Mouse (Mus musculus): Measurements from ENCODE around the gene 1700008O03Rik.

The 1700008O03Rik gene

DNA sequence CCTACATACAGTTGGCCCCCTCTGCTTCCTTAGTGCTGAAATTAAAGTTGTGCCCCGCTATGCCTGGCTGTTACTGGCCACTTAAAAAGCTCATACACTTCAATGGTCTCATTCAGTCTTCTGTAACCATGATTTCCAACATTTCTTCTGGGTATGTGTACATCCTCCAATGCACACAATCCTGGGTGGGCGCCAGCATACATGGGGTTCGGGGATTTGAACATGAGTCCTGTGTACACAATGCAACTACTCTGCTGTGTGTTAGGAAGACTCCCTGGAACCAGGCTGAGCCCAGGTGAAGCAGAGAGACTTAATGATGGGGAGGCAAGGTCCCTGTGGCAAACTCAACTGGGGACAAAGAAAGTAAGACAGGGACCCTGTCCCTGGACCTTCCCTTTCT, 9.8 kb downstream of the 1700008O03Rik start:
- no peak for DNase-seq (ENCODE audit: low spot score)

GRCm38 (mm10) chr7:44375207-44375606, 10.4 kb downstream of the 1700008O03Rik start:
- DNase-seq (ENCODE audit: low spot score): peak; percentile 59

DNA sequence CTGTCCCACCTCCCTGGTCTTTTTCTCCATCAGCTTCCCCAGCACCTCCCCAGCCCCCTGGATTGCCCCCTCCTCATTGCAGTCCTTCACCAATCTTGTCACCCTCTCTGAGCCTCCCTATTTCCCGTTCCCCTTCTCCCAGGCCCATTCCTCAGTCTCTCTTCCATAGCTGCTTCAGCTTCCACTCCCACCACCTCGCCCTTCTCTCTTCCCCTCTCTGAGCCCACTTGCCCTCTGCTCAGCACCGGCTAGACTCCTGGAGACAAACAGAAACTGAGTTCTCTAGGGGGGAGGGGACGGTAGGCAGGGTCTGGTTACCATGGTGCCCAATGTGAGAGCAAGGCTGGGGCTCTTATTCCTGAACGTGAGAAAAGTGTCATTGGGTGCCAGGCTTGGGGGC, 10.9 kb downstream of the 1700008O03Rik start:
- DNase-seq (ENCODE audit: low spot score): peak; percentile 75

- DNase-seq (ENCODE audit: low spot score): peak; percentile 96
Observed at GRCm38 (mm10) chr7:44373889-44374652, 11.5 kb downstream of the 1700008O03Rik start.

- DNase-seq (ENCODE audit: low spot score): no peak
Observed at GRCm38 (mm10) chr7:44373460-44373859, 12.2 kb downstream of the 1700008O03Rik start.

GRCm38 (mm10) chr7:44372678-44373077, 12.9 kb downstream of the 1700008O03Rik start:
- no peak for DNase-seq (ENCODE audit: low spot score)

DNA sequence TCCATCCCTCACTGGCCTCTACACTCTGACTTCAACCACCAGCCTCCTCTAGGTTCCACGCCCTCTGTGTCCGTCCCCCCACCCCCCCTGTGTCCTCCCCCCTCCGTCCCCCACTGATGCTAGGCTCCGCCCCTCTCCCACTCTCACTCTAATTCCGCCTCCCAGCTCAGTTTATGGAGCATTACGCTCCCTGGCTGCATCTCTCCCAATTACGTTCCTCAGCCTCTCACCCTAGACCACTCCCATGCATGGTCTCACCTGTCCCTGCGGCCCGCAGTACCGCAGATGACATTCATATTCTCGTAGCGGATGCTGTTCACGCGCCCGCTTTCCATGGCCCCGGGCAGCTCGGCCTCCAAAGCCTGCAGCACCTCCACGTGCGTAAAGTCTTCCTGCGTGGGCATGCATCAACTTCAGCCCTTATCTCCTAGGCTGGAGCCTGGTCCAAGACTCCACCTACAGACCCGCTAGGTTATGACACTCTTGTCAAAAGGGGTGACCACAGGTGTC, 24.8 kb downstream of the 1700008O03Rik start:
- no peak for DNase-seq (ENCODE audit: low spot score)

GRCm38 (mm10) chr7:44359908-44360672, 25.5 kb downstream of the 1700008O03Rik start:
- peak; percentile 96 for DNase-seq (ENCODE audit: low spot score)

GRCm38 (mm10) chr7:44358886-44359654, 26.6 kb downstream of the 1700008O03Rik start:
- DNase-seq (ENCODE audit: low spot score): peak; percentile 50

DNA sequence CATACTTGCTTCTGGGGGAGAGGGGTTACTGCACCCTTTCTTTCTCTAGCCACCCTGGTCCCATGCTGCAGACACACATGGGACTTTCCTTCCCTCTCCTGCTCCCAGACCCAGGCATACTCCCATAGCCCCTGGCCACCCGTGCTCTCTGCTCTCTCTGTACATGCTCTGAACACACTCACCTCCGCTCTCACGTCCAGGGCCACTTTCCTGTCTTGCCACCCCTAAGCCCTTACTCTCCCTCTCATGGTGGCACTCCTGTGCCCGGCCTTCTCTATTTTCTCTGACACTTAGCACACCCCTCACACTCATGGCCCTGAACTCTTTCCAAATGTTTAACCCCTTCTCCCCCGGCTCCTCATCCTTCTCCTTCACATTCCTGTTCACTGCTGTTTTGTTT, 27.6 kb downstream of the 1700008O03Rik start:
- DNase-seq (ENCODE audit: low spot score): no peak

DNA sequence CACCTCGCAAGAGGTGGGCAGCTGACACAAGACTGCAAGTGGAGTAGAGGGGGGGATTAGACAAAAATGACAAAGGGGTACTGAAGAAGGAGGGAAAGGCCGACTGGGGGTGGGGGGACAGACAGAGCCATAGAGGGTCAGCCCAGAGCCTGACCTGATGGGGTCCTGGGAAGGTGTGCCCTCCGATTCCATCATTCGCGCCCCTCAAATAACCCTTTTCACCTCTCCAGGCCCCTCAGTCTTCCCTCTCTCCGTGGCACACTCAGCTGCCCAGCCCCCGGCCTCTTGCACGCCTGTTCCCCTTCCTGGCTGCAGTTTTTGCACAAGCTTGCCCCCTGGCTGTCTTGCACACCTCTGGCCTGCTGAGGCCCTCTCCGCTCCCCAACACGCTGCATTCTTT, 28.1 kb downstream of the 1700008O03Rik start:
- no peak for DNase-seq (ENCODE audit: low spot score)

GRCm38 (mm10) chr7:44356590-44357481, 28.8 kb downstream of the 1700008O03Rik start:
- peak; percentile 56 for DNase-seq (ENCODE audit: low spot score)

GRCm38 (mm10) chr7:44355411-44355810, 30.2 kb downstream of the 1700008O03Rik start:
- DNase-seq (ENCODE audit: low spot score): no peak

DNA sequence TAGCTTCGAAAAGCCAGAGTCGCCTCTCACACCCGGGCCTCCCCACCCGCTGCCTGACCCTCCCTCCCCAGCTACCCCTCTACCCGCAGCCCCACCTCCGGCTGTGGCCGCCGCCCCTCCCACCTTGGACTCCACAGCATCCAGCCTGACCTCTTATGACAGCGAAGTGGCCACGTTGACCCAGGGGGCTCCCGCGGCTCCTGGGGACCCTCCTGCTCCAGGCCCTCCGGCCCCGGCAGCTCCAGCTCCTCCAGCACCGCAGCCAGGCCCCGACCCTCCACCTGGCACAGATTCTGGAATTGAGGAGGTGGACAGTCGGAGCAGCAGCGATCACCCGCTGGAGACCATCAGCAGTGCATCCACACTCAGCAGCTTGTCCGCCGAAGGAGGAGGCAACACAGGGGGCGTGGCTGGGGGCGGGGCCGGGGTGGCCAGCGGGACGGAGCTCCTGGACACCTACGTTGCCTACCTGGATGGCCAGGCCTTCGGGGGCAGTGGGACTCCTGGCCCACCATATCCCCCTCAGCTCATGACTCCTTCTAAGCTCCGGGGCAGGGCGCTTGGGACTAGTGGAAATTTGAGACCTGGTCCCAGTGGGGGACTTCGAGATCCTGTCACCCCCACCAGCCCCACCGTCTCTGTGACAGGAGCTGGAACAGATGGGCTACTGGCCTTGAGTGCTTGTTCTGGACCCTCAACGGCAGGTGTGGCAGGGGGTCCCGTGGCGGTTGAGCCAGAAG, 31.8 kb downstream of the 1700008O03Rik start:
- no peak for DNase-seq (ENCODE audit: low spot score)

GRCm38 (mm10) chr7:44352750-44353600, 32.6 kb downstream of the 1700008O03Rik start:
- no peak for DNase-seq (ENCODE audit: low spot score)

GRCm38 (mm10) chr7:44351881-44352749, 33.5 kb downstream of the 1700008O03Rik start:
- no peak for DNase-seq (ENCODE audit: low spot score)

GRCm38 (mm10) chr7:44350957-44351711, 34.5 kb downstream of the 1700008O03Rik start:
- peak; percentile 96 for DNase-seq (ENCODE audit: low spot score)

- DNase-seq (ENCODE audit: low spot score): no peak
Observed at GRCm38 (mm10) chr7:44349043-44349442, 36.6 kb downstream of the 1700008O03Rik start.
